Mouse (Mus musculus): ENCODE data around the gene Sox6.

DNA sequence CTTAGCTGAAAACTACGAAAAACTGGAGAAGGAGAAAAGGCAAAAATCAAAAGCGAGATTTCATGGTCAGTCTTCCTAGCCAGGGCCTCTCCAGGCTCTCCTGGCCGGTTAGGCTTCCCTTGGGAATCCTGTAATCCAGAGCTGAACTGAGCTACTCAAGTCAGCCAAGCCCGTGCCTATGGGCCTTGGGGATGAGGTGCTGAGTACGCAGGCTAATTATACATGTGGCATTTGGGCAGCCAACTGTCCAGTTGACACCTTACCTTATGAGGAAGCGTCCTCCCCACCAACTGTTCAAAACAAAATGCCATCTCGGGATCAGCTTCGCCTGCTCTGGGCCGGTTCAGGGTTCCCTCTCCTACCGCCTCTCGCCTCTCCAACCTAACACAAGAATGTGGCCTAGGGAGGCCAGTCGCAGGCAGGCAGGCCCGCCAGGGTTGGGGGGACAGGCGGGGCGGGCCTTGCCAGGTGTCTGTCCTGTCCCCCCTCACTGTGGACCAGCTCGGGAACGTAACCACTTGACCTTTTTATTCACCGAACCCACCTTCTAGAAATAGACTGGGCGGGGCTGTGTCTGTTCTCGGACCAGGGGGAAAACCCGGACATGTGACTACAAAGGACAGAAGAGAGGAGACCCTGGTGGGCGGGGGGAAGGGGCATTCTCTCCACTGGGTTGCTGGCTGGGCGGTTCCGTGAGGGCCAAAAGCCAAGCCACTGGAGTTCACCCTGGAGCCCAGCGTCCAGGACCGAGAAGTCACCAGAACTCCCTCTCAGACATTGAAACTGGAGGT is 7.8 kb downstream of the Sox6 start:
- TF ChIP-seq CTCF (IDR thresholded peaks at IDR 0.05; ENCODE audit: low read depth, low read length) (no peak), POLR2A (IDR thresholded peaks at IDR 0.05; ENCODE audit: borderline replicate concordance, low read depth, low read length) (no peak)
